Mouse (Mus musculus): ENCODE measurements around the gene Rasa2. TPM values are rescaled to one million over a fixed set of nuclear protein-coding genes. Genes with fewer than 3 reads are reported as not detected.
A peak's percentile ranks its signal among the peaks of the same experiment; 100 is the strongest.

Gene Rasa2
- total RNA-seq, 2 experiments from 2014 or later = 9.3 to 9.7 TPM

DNA sequence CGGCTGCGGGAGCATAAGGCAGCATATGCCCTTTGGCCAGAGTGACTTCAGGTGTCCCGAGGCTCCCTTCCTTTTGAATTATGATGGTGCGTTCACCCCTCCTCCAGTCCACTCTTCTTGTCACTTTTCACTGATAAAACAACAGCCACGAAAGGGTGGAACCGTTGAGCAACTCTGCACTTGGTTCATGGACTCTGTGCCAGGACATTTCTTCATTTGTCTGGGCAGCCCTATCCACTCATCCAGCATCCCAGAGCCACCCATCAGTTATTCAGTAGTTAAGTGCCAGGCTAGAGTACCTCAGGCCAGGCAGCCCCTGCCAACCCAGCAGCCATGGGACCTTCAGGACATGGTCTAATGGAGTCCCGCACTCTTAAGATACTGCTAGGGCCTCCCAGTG, 7.1 kb upstream of the Rasa2 start:
- no peak for DNase-seq

DNA sequence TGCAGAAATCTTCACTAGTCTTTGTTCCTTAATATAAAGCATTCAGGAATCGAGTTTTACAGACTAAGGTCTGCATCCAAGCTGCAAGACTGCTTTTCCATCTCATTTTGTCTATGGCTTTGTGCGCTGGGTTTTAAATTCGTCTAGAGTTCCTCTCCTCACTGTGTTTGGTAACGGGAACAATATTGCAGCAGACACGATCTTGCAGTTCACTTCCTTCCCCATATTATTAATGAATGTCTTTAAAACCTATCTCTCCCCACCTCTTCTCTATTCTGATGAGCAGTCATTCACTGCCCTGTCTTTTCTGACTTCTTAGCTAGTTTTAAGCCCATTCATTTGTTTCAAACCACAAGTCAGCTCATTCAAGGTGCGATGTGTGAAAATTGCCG, 5.7 kb upstream of the Rasa2 start:
- no peak for DNase-seq

DNA sequence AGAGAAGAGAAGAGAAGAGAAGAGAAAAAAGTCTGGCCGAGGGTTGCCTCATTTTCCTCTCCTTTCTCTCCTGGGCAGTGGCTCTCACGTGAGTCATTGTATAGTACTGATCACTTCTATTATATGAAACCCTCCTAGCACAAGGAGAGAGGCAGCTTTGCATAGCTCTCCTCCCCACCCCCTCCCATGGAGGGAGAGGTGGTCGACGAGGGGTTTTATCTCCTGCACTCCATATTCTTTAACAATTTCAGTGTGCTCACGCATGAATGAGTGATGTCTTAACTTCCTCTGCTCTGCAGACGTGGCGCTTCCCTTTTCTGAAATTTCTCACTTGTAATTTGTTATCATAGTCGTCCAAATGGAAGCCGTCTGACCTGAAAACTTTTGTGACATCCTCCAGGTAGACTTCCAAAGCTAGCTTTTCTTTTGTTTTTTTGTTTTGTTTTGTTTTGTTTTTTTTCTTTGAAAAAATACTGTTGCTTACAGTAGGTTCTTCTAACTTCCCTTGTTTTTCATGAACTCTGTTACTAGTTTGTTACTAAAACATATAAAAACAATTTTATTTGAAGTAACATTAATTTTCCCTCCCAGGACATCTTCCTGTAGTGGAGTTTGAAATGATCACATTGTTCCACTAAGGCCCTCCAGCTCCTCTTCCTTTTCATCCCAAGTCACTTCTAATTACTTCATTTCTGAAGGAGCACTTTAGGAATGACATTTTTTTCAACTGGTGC, 5.2 kb upstream of the Rasa2 start:
- no peak for DNase-seq

DNA sequence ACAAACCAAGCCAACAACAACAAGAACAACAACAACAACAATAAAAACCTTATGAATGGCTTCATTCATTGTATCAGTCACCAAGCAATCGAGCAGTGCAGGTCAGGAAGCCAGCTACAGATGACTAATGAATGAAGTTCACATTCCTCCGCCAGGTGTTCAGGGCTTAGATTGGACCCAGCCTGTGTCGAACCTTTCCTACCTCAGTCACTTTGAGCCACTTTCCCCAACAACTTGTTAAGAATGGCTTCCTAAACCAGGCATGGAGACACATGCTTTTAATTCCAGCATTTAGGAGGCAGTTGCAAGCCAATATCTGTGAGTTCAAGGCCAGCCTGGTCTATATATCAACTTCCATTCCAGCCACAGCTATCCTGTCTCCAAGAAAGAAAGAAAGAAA, 4.5 kb upstream of the Rasa2 start:
- no peak for DNase-seq

DNA sequence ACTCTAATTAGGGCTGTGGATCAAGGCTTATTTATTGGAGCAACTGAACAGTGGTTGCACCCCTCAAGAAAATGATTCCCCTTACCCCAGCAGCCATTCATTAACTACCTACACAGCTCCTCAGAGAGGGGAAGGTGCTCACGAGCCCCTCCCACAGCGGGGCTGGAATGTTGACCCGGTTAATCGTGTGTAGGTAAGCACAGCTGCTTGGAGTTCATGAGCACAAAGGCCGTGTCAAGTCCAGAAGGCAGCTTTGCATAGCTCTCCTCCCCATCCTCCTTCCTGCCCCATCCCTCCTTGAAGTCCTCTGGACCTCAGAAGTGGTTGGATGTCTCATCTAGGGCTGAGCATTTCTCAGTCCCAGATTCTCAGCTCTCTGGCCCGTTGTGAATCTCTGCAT, 3.8 kb upstream of the Rasa2 start:
- DNase-seq = no peak

DNA sequence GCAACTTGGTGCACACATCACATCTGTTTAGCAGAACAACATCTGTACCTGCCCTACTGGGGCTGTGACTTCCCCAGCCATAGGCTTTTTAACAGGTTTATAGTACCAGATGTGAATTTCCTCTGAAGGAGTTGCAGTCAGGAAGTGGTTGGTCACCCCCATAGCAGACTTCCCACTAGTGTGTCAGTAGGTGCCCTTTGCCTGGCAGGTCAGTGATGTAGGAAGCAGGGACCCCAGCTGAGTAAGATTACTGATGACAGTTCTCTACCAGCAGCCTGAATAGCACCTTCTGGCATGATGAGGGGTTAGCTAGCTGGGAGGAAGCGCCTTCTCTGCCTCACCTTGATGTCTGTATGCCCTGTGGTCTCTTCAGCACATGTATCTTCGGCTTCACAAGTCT, 2.4 kb upstream of the Rasa2 start:
- DNase-seq = no peak

DNA sequence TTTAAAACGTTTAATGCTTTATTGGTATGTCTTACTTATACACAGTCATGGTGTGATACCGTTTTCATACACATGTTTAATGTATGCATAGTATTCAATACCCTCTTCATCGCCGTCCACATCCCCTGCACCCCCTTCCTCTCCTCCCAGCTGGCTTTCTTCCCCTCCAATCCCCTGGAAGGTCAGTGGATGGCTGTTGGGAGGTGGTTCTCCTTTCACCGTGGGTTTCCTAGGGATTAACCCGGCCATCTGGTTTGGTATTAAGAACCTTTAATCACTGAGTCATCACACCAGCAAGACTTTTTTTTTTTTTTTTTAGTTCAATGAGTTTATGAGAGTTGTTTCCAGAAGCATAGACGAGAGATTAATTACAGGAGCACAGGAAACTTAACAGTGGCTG, 1.3 kb upstream of the Rasa2 start:
- no peak for DNase-seq

DNA sequence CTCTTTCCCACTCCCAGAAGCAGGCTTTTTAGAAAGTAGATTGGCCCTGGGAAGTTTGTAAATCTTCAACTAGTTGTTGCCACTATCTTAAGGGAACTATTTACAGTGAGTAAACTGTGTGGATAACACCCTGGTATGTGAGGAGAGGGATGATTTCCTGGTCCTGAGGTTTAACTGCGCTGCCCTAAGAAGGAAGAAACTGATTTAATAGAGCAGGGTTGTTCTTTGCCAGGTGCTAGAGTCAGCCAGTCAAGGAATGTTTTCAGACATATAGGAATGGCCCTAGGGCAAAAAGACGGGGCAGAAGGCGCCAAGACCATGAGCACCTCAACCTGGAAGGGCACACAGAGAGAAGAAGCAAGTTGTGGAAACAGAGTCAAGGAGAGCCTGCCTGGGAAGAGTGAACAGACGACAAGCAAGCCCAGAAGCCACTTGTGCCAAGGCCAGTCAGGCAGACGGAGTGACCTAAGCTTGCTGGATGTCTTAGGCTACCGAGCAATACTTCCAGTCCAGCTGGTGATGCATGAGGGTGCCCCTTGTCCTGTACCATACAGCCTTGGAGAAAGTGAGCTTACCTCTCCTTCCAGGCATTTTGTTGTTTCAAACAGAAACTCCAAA, 765 bp upstream of the Rasa2 start:
- DNase-seq = no peak

DNA sequence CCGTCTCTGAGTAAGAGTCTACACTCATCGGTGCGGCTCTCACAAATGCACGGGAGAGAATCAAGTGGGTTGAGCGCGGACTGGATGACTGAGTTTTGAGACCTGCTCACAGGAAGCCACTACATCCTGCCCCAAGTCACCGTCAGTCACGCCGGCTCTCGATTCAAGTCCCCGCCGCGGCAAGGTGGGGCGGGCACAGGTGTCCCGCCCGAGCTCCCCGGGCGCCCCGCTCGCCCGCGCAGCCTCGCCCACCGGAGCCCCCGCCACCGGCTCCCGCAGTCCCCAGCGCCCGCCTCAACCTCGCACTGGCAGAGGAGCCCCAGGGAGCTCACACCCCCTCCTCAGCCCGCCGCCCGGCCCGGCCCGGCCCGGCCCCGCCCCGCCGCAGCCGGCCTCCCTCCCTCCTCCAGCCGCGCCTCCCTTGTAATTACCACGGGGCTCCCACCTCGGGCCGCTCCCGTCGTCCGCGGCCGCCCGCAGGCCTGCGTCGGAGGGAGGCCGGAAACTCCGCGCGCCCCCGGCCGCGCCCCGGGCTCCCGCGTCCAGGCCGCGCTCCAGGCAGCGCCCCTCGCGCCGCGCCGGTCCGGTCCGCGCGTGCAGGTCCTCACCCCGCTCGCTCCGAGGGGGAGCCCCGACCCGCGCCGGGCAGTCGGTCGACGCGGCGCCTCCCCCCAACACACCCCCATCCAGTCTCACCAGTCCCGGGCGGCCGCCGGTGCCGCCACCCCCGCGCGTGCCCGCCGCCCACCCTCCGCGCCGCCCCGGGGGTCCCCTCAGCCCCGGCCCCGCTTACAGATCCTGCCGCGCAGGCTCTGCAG, 637 bp downstream of the Rasa2 start:
- peak; percentile 66 for DNase-seq

DNA sequence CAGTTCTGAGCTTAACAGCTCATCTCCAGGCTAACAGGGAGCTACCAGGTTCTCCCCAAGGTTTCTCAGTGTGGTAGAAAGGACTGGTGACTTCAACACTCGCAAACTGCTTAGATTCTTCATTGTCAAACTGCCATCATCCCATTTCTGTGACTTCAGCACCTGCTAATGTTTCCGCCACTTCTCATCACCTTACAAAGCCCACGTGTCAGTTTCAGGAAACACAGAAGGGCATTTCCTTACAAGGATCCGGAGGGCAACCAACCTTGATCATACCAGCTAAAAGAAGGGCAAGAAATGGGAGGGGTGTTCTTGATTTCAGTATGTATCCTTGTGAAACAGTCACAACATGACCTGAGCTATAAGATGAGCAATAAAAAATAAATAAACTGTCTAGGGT, 2.3 kb downstream of the Rasa2 start:
- DNase-seq = no peak

DNA sequence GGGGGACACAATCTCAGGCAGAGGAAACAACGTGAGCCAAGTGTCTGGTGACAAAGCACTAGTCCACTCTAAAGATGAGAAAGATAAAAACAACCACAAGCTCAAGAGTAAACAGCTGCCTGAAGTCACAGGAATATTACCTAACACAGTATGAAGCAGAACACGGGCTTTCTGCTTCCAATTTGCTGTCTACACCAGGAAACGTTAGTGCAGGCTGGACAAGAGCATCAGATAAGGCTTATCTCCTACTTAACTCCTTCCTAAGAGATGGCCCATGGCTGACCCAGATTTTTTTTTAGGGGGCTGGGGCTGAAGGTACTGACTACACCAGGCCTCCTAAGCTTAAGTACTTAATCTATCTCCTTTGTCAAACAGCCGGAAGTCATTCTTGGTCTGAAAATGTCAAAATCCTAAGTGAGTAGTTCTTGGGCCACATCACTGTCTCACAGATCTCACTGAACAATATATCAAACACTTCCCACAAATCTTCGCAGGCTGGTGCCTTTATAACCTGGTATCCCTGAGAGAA, 3.8 kb downstream of the Rasa2 start:
- DNase-seq = no peak

DNA sequence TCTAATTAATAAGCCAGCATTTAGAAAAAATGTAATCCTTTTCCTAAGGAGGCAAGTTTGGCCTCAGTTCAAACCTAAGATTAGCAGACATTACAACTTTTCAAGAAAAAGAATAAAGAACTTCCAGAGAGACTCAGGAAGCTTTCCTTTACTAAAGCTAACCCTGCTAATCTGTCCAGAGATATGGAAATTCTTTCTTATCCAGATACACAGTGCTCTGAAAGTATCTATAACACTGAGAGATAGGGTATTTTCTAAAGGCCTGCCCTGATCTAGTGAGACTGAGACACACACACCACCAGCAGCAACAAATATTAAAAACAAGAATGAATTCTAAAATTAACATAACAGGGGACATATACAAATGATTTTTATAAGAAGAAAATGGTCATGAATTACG, 4.4 kb downstream of the Rasa2 start:
- DNase-seq = no peak

DNA sequence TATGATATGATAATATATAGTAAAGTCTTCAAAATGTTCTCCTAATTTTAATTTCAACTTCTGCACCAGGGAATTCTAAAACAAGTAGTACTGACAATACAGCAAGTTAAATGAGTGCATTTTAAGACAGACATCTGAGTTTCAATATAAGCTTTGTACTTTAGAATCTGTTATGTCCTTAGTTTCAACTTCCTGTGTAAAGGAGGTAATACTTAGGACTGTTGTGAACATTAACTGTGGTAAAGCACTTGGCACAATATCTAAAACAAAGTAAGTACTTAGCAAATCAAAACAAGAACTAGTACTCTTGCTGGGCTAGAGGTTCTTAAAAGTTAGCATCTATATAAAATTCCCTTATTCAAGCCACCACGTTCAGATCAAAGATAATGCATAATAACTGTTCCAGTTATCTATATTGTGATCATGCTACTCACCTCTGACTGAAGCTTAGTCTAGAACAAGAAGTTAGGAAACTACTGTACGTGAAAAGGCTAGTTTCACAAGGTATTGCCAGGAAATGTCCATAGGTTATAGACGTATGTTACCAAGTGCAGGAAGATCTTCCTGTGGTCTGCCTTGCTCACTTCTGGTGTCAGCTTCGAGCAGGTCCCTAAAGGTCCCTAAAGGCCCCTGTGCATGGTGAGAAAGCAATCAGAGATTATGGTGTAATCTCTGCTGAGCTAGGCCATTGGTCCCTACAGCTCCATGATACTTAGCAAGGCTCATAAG, 12.8 kb downstream of the Rasa2 start:
- no peak for DNase-seq

DNA sequence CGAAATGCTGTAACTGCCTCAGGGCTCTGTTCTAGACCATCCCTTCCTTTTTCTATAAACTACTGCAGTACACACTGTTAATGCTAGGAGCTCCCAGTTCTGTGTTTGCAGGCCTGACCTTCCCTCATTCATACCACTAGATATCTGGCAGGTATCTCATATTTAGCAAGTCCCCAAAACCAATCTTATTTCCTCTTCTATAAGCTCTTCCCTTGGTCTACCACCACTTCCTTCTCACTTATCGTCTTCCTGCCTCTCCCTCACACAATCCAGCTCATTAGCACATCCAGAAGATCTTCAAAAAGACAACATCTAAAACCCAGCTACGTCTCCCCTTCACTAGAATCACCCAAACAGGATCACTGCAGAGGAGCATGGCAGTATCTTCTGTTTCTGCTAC, 19.1 kb downstream of the Rasa2 start:
- no peak for DNase-seq

DNA sequence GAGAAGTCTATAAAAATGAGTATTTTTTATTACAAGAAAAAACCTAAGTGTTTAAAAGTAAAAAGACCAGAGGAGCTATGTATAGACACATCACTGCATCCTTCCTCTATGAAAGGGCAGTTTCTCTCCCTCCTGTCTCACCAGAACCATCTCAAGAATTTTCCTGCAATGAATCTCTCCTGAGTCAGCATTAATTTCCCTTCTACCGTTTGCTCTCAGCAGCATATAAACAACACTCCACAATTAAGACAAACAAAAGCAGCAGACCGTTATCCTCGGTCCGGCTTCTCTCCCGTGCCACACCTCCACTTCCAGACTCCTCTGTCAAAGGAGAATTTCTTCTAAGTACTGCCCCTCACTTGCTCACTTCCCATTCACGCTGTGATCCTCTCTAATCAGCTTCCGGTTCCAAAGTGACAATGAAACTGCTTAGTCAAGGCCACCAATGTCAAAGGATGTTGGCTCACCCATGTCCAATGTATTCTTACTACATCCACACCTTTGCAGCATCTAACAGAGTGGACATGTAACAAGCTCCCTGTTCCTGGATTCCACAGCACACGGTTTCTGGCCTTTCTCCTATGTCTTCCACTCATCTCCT, 19.6 kb downstream of the Rasa2 start:
- DNase-seq = no peak

DNA sequence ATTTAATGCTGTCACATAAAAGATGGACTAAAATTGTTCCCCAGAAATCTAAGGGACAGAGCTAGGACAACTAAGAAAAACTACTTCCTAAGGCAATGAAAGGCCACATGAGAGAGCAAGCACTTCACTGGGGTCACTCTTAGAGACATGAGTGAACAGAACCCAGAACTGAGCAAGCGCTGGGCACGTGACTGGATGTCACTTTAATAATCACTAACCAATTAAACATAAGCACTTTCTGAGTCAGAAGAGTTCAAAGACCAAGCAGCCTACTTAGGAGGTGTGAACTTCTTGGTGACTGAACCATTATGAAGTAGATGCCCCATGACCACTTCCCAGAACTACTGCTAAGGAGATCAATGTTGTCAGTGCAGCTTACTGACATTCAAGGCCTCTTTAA, 20.6 kb downstream of the Rasa2 start:
- no peak for DNase-seq

DNA sequence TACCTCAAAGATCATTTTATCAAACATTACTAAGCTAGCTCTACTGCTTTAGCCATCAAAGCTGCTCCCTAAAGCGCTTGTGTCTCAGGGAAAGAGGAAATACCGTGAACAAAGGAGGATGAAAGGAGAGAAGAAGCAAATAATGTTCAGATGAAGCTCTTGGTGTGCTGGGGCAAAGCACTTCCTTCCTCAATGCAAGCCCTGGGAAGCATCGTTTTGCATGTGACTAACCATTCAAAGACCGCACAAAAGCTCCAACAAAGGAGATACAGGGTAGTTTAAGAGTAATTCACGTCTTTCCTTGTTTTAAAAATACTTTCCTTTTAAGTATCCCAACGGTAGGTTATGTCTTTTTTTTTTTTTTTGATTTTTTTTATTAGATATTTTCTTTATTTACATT, 28.0 kb downstream of the Rasa2 start:
- no peak for DNase-seq

DNA sequence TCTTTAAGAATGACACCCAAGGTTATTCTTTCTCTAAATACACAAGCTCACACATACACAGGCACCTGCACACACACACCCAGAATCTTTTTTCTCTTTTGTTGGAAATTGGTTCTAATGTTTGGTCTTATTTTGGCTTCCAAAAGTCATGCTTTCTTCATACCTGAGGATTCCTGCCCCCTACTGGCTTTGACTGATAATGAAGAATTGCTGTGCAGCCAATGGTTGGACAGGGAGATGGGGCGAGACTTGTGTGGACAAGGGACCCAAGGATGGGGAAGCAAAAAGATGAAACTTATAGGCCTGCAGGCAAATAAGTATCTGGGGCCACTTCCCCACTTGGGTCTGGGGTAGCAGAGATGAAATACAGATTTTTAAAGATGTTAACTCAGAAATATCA, 33.5 kb downstream of the Rasa2 start:
- DNase-seq = no peak

DNA sequence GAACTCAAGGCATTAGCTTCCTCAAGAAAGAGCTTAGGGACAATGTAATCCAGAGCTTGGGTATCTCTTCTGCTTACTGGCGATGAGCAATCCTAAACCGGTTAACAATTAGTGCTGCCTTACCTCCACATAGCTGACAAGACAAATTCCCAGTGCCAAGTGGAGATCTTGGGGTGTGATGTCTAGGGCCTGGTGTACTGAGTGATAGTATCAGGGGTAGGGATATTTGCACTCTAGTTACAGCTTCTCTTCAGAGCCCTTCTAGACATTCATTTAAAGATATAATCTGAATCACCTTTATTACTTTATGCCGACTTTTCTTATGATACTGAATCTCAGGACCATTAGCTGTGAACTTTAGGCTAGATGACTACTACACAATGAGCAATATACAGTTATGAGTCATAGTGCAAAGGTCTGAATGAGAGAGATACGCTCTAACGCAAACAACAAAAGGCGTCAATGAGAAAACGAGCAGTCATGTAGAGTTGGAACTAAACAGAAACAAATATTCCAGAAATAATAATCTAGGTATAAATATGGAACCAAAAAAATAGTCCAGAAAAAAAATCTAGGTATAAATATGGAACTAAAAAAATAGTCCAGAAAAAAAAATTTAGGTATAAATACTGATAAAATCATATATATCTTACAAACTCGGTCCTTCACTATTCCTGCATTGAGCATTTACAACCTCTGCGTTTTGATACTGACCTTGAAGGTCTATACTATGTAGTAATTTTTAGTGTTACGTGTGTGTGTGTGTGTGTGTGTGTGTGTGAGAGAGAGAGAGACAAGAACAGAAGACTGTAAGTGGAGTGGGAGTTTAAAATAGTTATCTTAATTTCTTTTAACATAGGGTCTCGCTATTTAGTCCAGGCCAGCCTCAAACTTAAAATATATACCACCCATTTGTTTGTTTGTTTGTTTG, 38.5 kb downstream of the Rasa2 start:
- DNase-seq = no peak

DNA sequence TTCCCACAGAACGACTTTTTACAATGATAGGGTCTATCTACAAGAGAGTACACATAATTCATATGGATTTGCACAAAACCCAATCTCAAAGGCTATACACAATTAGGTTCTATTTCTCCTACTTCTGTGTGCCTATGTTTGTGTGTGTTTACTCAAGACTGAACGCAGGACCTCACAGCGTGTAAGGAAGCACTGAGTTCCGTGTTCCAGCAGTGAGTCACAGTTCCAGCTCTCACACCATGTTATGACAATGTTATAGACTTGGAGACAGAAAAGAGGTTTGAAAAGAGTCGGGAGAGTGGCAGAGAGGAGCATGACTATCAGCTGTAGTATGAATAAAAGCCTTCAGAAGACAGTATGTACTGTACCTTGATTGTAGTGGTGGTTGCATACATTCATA, 42.1 kb downstream of the Rasa2 start:
- DNase-seq = no peak

DNA sequence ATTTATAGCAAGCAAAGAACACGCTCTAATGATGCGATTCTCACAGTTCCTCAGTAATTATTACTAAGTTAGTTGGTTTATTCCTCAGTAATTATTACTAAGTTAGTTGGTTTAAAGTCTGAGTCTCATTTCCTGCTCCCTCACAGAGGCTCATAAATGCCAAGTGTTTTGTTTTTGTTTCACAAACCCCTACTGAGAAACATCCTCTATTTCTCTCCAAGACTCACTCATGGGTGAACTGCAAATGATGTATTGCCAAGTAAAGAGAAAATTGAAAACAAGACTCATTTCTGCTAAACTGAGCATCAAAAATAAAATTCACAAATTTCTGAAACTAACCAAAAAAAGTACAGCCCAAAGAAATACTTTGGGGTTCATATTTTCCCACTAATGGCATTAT, 47.9 kb downstream of the Rasa2 start:
- DNase-seq = no peak

Measured in heart, postnatal 4 days (tissue).